Mouse (Mus musculus): ENCODE data around the gene Sf3a3. TPM values are rescaled to one million over a fixed set of nuclear protein-coding genes. Genes with fewer than 3 reads are reported as not detected.
"Not testable (repeated sequence)": the region's sequence is repeated elsewhere in the genome, so short reads cannot be mapped to it uniquely, and the experiment has no call there.

Sf3a3 gene
- total and polyA plus RNA-seq, 2 experiments from 2014 or later, result 54.4 to 84.1 TPM

GRCm38 (mm10) chr4:124704797-124705474 is 9.6 kb upstream of the Sf3a3 start:
- Histone ChIP-seq H3K4me3 (ENCODE audit: low read depth, low read length) (no peak overlapping the region), H3K9ac (no peak overlapping the region), H3K9me3 (ENCODE audit: low read length) (no peaks in the 10 kb centered on the region), H3K4me2 (ENCODE audit: low read depth) (no peak overlapping the region), H3K27ac (ENCODE audit: low read depth, low read length) (no peak overlapping the region), H3K4me1 (ENCODE audit: insufficient read depth) (0 out of 2 replicates have a peak, but pooled peaks cover 8% of the 10 kb centered on the region), H3K36me3 (ENCODE audit: insufficient read depth) (no peaks in the 10 kb centered on the region), H3K27me3 (ENCODE audit: insufficient read depth, low read length) (no peaks in the 10 kb centered on the region; the same call in 1 of the 2 replicates)
- WGBS, result 17% methylated on average over 11 of the region's 11 CpGs
- ATAC-seq, result no peak
- DNase-seq, result no peak
- no peak for TF ChIP-seq CTCF (IDR thresholded peaks at IDR 0.05; ENCODE audit: low read depth)

- TF ChIP-seq CTCF (IDR thresholded peaks at IDR 0.05; ENCODE audit: low read depth), result no peak
- 91% methylated on average over 23 of the region's 23 CpGs for WGBS
Measured at GRCm38 (mm10) chr4:124705661-124706269, 8.8 kb upstream of the Sf3a3 start.

GRCm38 (mm10) chr4:124707381-124708199 is 7.0 kb upstream of the Sf3a3 start:
- not testable (repeated sequence) for H3K9ac ChIP-seq; DNase-seq; H3K27ac ChIP-seq (ENCODE audit: low read depth, low read length); H3K4me2 ChIP-seq (ENCODE audit: low read depth); ATAC-seq; H3K36me3 ChIP-seq (ENCODE audit: insufficient read depth); H3K4me3 ChIP-seq (ENCODE audit: low read depth, low read length); H3K9me3 ChIP-seq (ENCODE audit: low read length); H3K4me1 ChIP-seq (ENCODE audit: insufficient read depth); H3K27me3 ChIP-seq (ENCODE audit: insufficient read depth, low read length)
- 91% methylated on average over 24 of the region's 25 CpGs for WGBS

More at GRCm38 (mm10) chr4:124705661-124706269, 8.8 kb upstream of the Sf3a3 start:
- Histone ChIP-seq H3K4me1 (ENCODE audit: insufficient read depth) (0 out of 2 replicates have a peak, but pooled peaks cover 9% of the 10 kb centered on the region), H3K4me2 (ENCODE audit: low read depth) (no peak overlapping the region), H3K27me3 (ENCODE audit: insufficient read depth, low read length) (no peaks in the 10 kb centered on the region; the same call in 1 of the 2 replicates), H3K9me3 (ENCODE audit: low read length) (no peaks in the 10 kb centered on the region), H3K36me3 (ENCODE audit: insufficient read depth) (no peaks in the 10 kb centered on the region), H3K9ac (no peak overlapping the region), H3K4me3 (ENCODE audit: low read depth, low read length) (no peak overlapping the region), H3K27ac (ENCODE audit: low read depth, low read length) (no peak overlapping the region)
- no peak for ATAC-seq
- no peak for DNase-seq

GRCm38 (mm10) chr4:124708200-124708517 is 6.4 kb upstream of the Sf3a3 start:
- H3K4me2 ChIP-seq (ENCODE audit: low read depth), result peak overlapping the region; percentile 50; the same call in 1 of the 2 replicates
- H3K36me3 ChIP-seq (ENCODE audit: insufficient read depth); H3K4me1 ChIP-seq (ENCODE audit: insufficient read depth); H3K27ac ChIP-seq (ENCODE audit: low read depth, low read length); DNase-seq; H3K27me3 ChIP-seq (ENCODE audit: insufficient read depth, low read length); H3K9me3 ChIP-seq (ENCODE audit: low read length); H3K9ac ChIP-seq; ATAC-seq; H3K4me3 ChIP-seq (ENCODE audit: low read depth, low read length): not testable (repeated sequence)
- 20% methylated on average over 1 of the region's 1 CpGs for WGBS

GRCm38 (mm10) chr4:124708518-124709477 is 5.8 kb upstream of the Sf3a3 start:
- H3K9ac ChIP-seq, result peak overlapping the region; percentile 41
- no peak for TF ChIP-seq CTCF (IDR thresholded peaks at IDR 0.05; ENCODE audit: low read depth)
- no peaks in the 10 kb centered on the region for H3K27me3 ChIP-seq (ENCODE audit: insufficient read depth, low read length)
- peak; percentile 59 for DNase-seq
- H3K4me1 ChIP-seq (ENCODE audit: insufficient read depth), result 0 out of 2 replicates have a peak, but pooled peaks cover 9% of the 10 kb centered on the region
- peak; percentile 59 for ATAC-seq
- H3K4me3 ChIP-seq (ENCODE audit: low read depth, low read length), result peak overlapping the region; percentile 26
- peak overlapping the region; percentile 50 for H3K4me2 ChIP-seq (ENCODE audit: low read depth)
- WGBS, result 3% methylated on average over 41 of the region's 41 CpGs
- H3K9me3 ChIP-seq (ENCODE audit: low read length), result no peaks in the 10 kb centered on the region
- no peaks in the 10 kb centered on the region for H3K36me3 ChIP-seq (ENCODE audit: insufficient read depth)
- peak overlapping the region; percentile 21; the same call in 1 of the 2 replicates for H3K27ac ChIP-seq (ENCODE audit: low read depth, low read length)

- Histone ChIP-seq H3K36me3 (ENCODE audit: insufficient read depth) (no peaks in the 10 kb centered on the region), H3K4me1 (ENCODE audit: insufficient read depth) (0 out of 2 replicates have a peak, but pooled peaks cover 9% of the 10 kb centered on the region), H3K27ac (ENCODE audit: low read depth, low read length) (no peak overlapping the region), H3K4me3 (ENCODE audit: low read depth, low read length) (no peak overlapping the region), H3K9ac (no peak overlapping the region), H3K4me2 (ENCODE audit: low read depth) (peak overlapping the region; percentile 23; the same call in 1 of the 2 replicates), H3K9me3 (ENCODE audit: low read length) (no peaks in the 10 kb centered on the region), H3K27me3 (ENCODE audit: insufficient read depth, low read length) (no peaks in the 10 kb centered on the region)
- DNase-seq, result no peak
- WGBS, result 5% methylated on average over 18 of the region's 18 CpGs
- ATAC-seq, result no peak
- no peak for TF ChIP-seq CTCF (IDR thresholded peaks at IDR 0.05; ENCODE audit: low read depth)
Measured at GRCm38 (mm10) chr4:124709961-124710446, 4.6 kb upstream of the Sf3a3 start.

Data from forebrain, postnatal 0 days (tissue).